Mouse (Mus musculus) gastrocnemius, postnatal 10 days (tissue): ENCODE results near the gene Fgfr2. TPM values are rescaled to one million over a fixed set of nuclear protein-coding genes. Genes with fewer than 3 reads are reported as not detected.

Experiments used
- DNase-seq: peaks from one replicate; pipeline ENCODE4 v3.0.0; 2021; ENCODE audit warnings: mixed read lengths
- total RNA-seq, 2 experiments: library from RNA; stranded (reverse); gene quantifications; 2 replicates each; pipeline ENCODE4 v1.2.3; 2021

Gene Fgfr2
- total RNA-seq, 2 experiments from 2014 or later: 3.0 to 6.1 TPM

GRCm38 (mm10) chr7:132800868-132801267 is 322.3 kb downstream of the Fgfr2 start:
- no peak for DNase-seq

GRCm38 (mm10) chr7:132799119-132800016 is 323.8 kb downstream of the Fgfr2 start:
- no peak for DNase-seq

GRCm38 (mm10) chr7:132795141-132795540 is 328.0 kb downstream of the Fgfr2 start:
- DNase-seq: no peak

- DNase-seq: no peak
Measured at GRCm38 (mm10) chr7:132793467-132793866, 329.7 kb downstream of the Fgfr2 start.

GRCm38 (mm10) chr7:132790447-132791219 is 332.5 kb downstream of the Fgfr2 start:
- no peak for DNase-seq

GRCm38 (mm10) chr7:132788826-132789225 is 334.3 kb downstream of the Fgfr2 start:
- no peak for DNase-seq

GRCm38 (mm10) chr7:132787496-132788190 is 335.5 kb downstream of the Fgfr2 start:
- DNase-seq: no peak

- DNase-seq: no peak
Measured at GRCm38 (mm10) chr7:132787022-132787421, 336.1 kb downstream of the Fgfr2 start.

GRCm38 (mm10) chr7:132786522-132786921 is 336.6 kb downstream of the Fgfr2 start:
- DNase-seq: no peak

- no peak for DNase-seq
Measured at GRCm38 (mm10) chr7:132786011-132786410, 337.1 kb downstream of the Fgfr2 start.

GRCm38 (mm10) chr7:132784101-132784500 is 339.0 kb downstream of the Fgfr2 start:
- DNase-seq: no peak

- peak; percentile 32 for DNase-seq
Measured at GRCm38 (mm10) chr7:132781850-132782249, 341.3 kb downstream of the Fgfr2 start.

- no peak for DNase-seq
Measured at GRCm38 (mm10) chr7:132781130-132781814, 341.9 kb downstream of the Fgfr2 start.

GRCm38 (mm10) chr7:132780611-132781010 is 342.5 kb downstream of the Fgfr2 start:
- DNase-seq: peak; percentile 50

- no peak for DNase-seq
Measured at GRCm38 (mm10) chr7:132778630-132779029, 344.5 kb downstream of the Fgfr2 start.

GRCm38 (mm10) chr7:132777728-132778453 is 345.3 kb downstream of the Fgfr2 start:
- no peak for DNase-seq

GRCm38 (mm10) chr7:132777117-132777516 is 346.0 kb downstream of the Fgfr2 start:
- DNase-seq: no peak

GRCm38 (mm10) chr7:132776338-132777111 is 346.6 kb downstream of the Fgfr2 start:
- DNase-seq: no peak

- DNase-seq: no peak
Measured at GRCm38 (mm10) chr7:132775922-132776321, 347.2 kb downstream of the Fgfr2 start.

GRCm38 (mm10) chr7:132775333-132775732 is 347.8 kb downstream of the Fgfr2 start:
- DNase-seq: peak; percentile 60
